Mouse (Mus musculus) olfactory bulb, adult 2 months (tissue): ENCODE data around the gene Pmel.

ENCODE experiments used
- CTCF ChIP-seq: fragments of 200-500 bp; IDR thresholded peaks from 2 replicates; pipeline ENCODE4 v1.5.1; 2012; ENCODE audit warnings: low read depth, mild to moderate bottlenecking, low read length, moderate library complexity; ENCODE audit not compliant: insufficient read depth
- POLR2A ChIP-seq: fragments of 200-500 bp; IDR thresholded peaks from 2 replicates; pipeline ENCODE4 v1.6.1; 2012; ENCODE audit warnings: mild to moderate bottlenecking, low read depth, low read length, moderate library complexity; ENCODE audit not compliant: insufficient read depth

DNA sequence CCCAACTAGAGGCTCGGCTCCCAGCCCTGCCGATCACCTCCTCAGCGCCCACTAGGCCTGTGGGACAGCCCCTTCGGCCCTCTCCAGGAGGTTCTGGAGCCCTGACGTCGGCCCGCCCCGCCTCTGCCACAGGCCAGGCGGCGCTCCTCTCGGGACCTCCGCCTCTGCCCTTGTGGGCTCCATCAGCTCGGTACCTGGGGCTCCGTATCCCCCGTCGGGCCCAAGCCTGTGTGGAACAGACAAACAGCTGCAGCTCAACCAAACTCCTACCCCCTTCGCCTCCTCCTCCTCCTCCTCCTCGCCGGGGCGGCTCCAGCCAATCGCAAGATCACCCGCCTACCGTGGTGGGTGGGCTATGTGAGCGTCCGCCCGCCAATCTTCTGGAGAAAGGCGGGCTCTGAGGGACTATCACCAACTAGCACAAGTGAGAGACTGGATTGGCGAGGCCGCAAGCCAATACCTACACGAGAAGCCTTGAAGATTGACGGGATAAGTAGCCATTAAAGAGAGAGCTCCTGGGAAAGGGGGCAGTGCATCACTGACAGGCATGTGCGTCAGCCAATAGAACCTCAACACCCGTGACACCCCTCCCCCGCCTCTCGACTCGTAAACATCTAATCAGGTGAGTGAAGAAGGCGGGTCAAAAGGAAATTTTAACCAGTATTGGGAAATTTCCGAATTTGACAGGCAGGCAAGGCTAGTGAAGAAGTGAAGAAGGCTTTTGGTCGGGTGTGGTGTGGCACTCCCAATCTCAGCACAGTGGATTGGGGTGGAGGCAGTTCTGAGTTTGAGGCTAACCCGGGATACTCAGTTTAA, 7.8 kb upstream of the Pmel start, which contains the start of gene Rab5b:
- TF ChIP-seq POLR2A (peak; percentile 85), CTCF (no peak)
